Mouse (Mus musculus): ENCODE data around the gene Fv1. TPM values are rescaled to one million over a fixed set of nuclear protein-coding genes. Genes with fewer than 3 reads are reported as not detected.
A peak's percentile ranks its signal among the peaks of the same experiment; 100 is the strongest.

Gene Fv1
- polyA plus RNA-seq, 1 experiment from 2014 or later, result 9.3 TPM

- in situ Hi-C loops (cut with MboI; ENCODE audit: low pct_unique_long_range_greater_than_20kb), result no loop called here
- no peak for DNase-seq (ENCODE audit: low read depth, low spot score)
- TF ChIP-seq CTCF (IDR thresholded peaks at IDR 0.05), result no peak
- H3K27me3 ChIP-seq, result no peaks in the 10 kb centered on the region
- ChIA-PET POLR2A (interaction anchor here (0.7 to 1.3 kb wide), 2 partner anchors 11 to 31 kb away, joined by 3 to 4 read pairs; partner anchors contain the start of gene Plod1), CTCF (interaction anchor here (1.0 to 1.3 kb wide), 2 partner anchors 11 to 14 kb away, joined by 3 read pairs; no protein-coding TSS in a partner anchor)
- ATAC-seq, result no peak
Measured at GRCm38 (mm10) chr4:147905090-147905659, 36.4 kb downstream of the Fv1 start.

- H3K27me3 ChIP-seq, result no peaks in the 10 kb centered on the region
- CTCF ChIA-PET, result interaction anchor here (1.0 to 1.3 kb wide), 2 partner anchors 10 to 13 kb away, joined by 3 read pairs; no protein-coding TSS in a partner anchor
- DNase-seq (ENCODE audit: low read depth, low spot score) (peak; percentile 54), ATAC-seq (peak; percentile 87)
- TF ChIP-seq CTCF (IDR thresholded peaks at IDR 0.05), result no peak
- POLR2A ChIA-PET, result no interaction called here
- in situ Hi-C loops (cut with MboI; ENCODE audit: low pct_unique_long_range_greater_than_20kb), result no loop called here
Measured at GRCm38 (mm10) chr4:147906230-147906629, 37.5 kb downstream of the Fv1 start.

GRCm38 (mm10) chr4:147909486-147909885 lies 40.7 kb downstream of the Fv1 start:
- ATAC-seq, result no peak
- ChIA-PET POLR2A (interaction anchor here (0.6 kb wide), 1 partner anchor 27 kb away, joined by 3 read pairs; no protein-coding TSS in a partner anchor), CTCF (interaction anchor here (0.6 to 0.7 kb wide), 2 partner anchors 25 to 57 kb away, joined by 3 read pairs; no protein-coding TSS in a partner anchor)
- DNase-seq (ENCODE audit: low read depth, low spot score), result no peak
- H3K27me3 ChIP-seq, result no peaks in the 10 kb centered on the region
- no peak for TF ChIP-seq CTCF (IDR thresholded peaks at IDR 0.05)
- in situ Hi-C loops (cut with MboI; ENCODE audit: low pct_unique_long_range_greater_than_20kb), result no loop called here

- TF ChIP-seq CTCF (IDR thresholded peaks at IDR 0.05), result peak; percentile 78
- ATAC-seq (peak; percentile 54), DNase-seq (ENCODE audit: low read depth, low spot score) (no peak)
- CTCF ChIA-PET, result interaction anchor here (1.6 kb wide), 2 partner anchors 12 to 13 kb away, joined by 3 read pairs; no protein-coding TSS in a partner anchor
- in situ Hi-C loops (cut with MboI; ENCODE audit: low pct_unique_long_range_greater_than_20kb), result loop anchor here (5.0 kb wide), 1 partner anchor 34 kb away; no protein-coding TSS in a partner anchor
- H3K27me3 ChIP-seq, result no peaks in the 10 kb centered on the region
- POLR2A ChIA-PET, result no interaction called here
Measured at GRCm38 (mm10) chr4:147918459-147919121, 49.8 kb downstream of the Fv1 start.

Other genes starting within 250 kb of the Fv1 start
- 0.14 TPM for gene Zfp979, start 226.5 kb upstream of the Fv1 start, polyA plus RNA-seq (2021)
- gene Zfp534, start 166.4 kb upstream of the Fv1 start, polyA plus RNA-seq (2021), result 0.39 TPM
- gene Zfp984, start 59.2 kb upstream of the Fv1 start, polyA plus RNA-seq (2021), result 0.19 TPM
- gene Zfp933, start 20.6 kb upstream of the Fv1 start, polyA plus RNA-seq (2021), result 4.4 TPM
- gene Miip, start 163 bp upstream of the Fv1 start, polyA plus RNA-seq (2021), result 14.4 TPM
- 52.4 TPM for gene Mfn2, start 35.7 kb downstream of the Fv1 start, polyA plus RNA-seq (2021)
- 39.3 TPM for gene Plod1, start 67.8 kb downstream of the Fv1 start, polyA plus RNA-seq (2021)
- gene 2510039O18Rik, start 71.9 kb downstream of the Fv1 start, polyA plus RNA-seq (2021), result 57.2 TPM
- 0.60 TPM for gene Nppb, start 116.8 kb downstream of the Fv1 start, polyA plus RNA-seq (2021)
- 0.31 TPM for gene Nppa, start 131.7 kb downstream of the Fv1 start, polyA plus RNA-seq (2021)
- gene Clcn6, start 169.8 kb downstream of the Fv1 start, polyA plus RNA-seq (2021), result 9.2 TPM
- 20.0 TPM for gene Mthfr, start 170.1 kb downstream of the Fv1 start, polyA plus RNA-seq (2021)
- 23.8 TPM for gene Agtrap, start 219.1 kb downstream of the Fv1 start, polyA plus RNA-seq (2021)